Mouse (Mus musculus) kidney, postnatal 14 days (tissue): ENCODE measurements around the gene Edil3.

Experiments
- DNase-seq: peaks from one replicate; pipeline ENCODE4 v3.0.0; 2022; ENCODE audit warnings: mixed read lengths

The Edil3 gene

DNA sequence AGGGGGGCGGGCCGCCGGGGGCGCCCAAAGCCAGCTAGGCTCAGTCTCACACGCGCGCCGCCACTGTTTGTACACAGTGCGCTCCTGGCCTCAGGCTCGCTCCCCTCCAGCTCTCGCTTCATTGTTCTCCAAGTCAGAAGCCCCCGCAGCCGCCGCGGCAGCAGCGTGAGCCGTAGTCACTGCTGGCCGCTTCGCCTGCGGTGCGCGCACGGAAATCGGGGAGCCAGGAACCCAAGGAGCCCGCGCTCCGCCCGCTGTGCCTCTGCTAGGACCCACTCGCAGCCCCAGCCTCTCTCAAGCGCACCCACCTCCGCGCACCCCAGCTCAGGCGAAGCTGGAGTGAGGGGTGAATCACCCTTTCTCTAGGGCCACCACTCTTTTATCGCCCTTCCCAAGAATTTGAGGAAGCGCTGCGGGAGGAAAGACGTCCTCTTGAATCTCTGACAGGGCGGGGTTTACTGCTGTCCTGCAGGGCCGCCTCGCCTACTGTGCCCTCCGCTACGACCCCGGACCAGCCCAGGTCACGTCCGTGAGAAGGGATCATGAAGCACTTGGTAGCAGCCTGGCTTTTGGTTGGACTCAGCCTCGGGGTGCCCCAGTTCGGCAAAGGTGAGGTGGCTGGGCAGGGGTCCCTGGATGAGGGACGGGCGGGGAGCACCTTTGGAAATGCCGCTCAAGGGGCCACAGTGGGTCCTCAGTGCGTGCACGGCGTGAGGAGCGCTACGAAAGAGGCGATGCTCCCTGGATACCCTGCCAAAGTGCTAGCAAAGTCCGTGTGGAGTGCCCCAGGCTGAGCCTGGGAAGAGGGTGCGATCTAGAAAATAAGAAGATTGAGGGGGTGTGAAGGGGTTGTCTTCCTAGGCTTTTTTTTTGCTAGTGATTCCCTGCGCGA lies at the start of gene Edil3:
Gene Edil3, plus strand, starts transcription at position 33 of the 892 bp plus-strand sequence.
- DNase-seq, result peak; percentile 20

DNA sequence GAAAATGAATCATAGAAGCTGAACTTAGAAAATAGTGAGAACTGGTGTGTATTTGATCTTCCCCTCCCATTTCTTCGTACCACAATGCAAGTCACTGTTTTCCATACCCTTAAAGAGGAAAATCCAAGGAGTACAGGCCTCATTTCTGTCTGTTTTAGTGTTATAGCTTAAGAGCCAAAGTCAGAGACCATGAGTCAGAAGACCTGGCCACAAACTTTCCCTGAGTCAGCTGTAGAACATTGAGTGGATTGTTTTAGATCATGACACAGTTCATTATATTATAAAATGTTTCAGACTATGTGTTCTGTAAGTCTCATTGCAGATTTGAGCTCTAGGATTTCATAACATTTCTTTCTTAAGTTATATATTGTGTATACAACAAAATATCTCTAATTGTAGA lies 22.1 kb upstream of the Edil3 start:
- no peak for DNase-seq

DNA sequence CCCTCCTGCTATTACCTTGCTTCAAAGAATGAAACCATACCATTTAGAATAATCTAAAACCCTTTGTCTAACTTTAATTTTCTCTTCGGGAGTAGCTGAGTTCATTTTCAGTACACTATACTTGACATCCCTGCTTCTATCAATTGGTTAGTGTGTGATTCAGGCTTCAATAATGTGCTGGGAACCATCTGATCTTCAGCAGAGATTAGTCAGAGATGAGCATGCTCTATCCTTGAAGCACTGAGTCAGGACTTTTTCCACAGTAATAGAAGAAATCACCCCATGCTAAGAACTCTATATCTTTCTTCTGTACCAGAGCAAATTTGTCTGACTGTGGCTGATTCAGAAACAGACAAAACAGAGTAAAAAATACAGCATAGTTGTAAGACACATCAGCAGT lies 20.3 kb upstream of the Edil3 start:
- no peak for DNase-seq

DNA sequence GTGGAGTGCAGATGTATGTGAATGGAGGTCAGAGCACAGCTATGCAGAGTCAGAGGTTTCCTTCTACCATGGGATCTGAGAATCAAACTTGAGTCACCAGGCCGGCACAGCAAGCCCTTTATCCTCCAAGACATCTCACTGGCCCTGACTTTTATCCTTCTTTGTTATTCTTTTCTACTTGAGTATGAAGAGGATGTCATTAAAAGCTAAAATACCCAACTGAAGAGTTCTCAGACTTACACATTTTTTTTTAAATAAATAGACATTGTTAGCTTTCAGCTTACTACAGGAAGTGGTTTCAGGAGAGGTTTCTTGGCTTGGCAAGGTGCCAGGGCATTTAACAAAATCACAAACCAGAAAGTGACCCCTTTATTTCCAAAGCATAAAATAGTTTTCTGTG lies 15.4 kb upstream of the Edil3 start:
- DNase-seq, result peak; percentile 6

- DNase-seq, result no peak
Observed at GRCm38 (mm10) chr13:88806269-88806668, 15.0 kb upstream of the Edil3 start.

- no peak for DNase-seq
Observed at GRCm38 (mm10) chr13:88810097-88810496, 11.2 kb upstream of the Edil3 start.

DNA sequence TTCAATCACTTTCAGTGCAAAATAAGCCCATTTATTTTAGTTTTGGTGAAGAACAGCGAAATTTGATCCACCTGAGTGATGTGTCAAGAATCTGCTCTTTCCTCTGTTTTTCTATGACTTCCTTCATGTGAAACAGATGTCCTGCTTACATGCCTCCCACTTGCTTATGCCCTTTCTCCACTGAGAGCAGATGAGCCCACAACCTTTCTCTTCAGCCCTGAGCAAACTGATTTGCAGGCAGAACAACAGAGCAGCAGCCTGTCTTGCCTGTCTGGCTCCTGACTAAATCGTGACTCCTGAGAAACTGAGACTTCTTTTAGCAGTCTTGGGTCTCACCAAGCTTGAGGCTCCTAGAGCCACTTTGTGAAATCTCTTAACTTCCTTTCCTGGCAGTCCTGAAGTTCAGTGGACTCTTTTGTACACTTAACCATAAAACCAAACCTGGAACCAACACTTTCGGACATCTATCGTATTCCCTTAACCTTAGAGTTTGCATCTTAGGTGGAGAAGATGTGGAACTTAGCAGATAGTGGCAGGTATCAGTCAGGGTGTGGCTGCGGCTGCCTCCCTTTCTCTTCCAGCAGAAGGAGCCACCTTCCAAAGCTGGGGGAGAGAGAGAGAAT lies 475 bp upstream of the Edil3 start:
- DNase-seq, result no peak

DNA sequence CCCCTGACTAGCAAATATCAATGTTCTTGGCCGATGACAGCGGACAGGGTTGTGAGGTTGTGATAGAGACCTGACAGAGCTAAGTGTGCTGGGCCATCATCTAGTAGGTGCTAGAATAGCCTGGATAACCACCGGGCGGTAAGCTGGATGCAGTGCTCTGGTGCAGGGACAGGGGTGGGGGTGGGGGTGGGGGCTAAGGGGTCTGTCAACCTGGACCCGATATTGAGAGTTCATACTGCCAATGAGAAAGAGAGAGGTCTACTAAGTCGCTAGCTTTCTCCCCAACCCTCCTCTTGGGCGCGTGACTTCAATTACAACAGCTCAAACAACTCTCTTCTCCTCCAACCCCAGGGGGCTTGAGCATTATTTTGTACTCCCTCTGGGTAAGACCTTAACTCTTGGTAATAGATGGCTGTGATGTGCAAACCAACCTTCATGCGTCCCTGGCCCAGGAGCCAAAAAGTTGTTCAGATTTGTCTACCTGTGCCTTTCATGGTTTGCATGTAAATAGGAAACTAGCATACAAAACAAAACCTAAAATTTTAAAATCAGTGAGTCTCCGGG lies 1.1 kb downstream of the Edil3 start:
- DNase-seq, result no peak

DNA sequence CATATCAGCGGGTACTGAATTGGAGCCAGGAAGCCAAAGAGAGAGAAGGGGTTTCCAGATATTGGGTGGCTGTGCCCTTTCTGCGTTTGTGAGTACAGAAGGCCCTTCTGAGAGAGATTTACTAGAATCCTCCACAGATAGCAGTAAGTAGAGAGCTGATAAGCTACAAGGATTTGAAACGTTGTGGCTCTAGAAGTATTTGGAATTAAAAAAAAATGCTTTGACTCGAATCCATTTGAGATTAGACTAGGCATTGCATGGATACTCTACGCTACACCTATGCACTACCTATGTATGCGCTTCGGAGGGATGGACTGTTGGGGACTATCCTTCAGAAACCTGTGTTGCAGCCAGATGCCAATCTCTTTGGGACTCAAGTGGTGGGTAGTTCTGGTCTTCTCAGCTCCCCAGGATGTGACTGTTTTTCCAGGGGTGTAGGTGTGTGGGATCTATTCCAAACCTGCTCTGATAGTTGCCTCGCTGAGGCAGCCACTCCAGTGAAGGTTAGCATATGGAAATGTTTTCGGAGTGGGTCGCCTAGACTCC lies 1.8 kb downstream of the Edil3 start:
- no peak for DNase-seq

- DNase-seq, result peak; percentile 11
Observed at GRCm38 (mm10) chr13:88823522-88824419, 2.5 kb downstream of the Edil3 start.

- DNase-seq, result no peak
Observed at GRCm38 (mm10) chr13:88824441-88824840, 3.2 kb downstream of the Edil3 start.

GRCm38 (mm10) chr13:88828362-88828761 lies 7.1 kb downstream of the Edil3 start:
- DNase-seq, result no peak

GRCm38 (mm10) chr13:88833732-88834131 lies 12.5 kb downstream of the Edil3 start:
- no peak for DNase-seq

DNA sequence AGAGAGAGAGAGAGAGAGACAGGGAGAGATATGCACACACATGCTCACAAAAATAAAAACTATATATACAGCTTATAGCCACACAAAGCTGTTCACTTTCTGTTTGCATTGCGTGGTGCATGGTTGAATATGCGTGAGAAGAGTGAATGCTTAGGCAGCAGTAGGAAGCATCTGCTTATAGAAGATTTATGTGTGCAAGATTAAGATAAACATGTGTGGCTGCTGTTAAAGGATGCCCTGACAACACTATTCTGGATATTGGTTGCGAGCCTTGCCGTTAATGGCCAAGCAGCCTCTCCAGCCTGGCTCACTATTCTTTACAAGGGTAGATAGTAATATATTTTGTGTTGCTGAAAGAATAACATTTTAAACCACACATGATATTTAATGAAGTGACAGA lies 28.5 kb downstream of the Edil3 start:
- no peak for DNase-seq

DNA sequence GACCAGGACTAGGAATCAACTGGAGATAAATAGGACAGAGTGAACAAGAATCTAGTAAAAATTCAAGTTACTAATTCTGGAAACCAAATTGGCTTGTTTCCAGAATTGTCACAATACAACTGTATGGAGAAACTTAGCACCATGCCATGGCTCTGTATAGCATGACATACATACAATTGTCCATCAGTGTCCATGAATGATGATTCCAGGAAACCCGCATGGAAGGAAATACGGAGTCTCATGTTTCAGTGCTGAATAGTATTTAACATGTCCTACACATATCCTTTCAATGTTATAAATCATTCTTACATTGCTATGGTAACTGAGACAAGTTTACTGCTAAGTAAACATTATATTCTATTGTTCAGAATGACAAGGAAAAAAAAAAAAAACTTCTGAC lies 58.7 kb downstream of the Edil3 start:
- DNase-seq, result no peak

DNA sequence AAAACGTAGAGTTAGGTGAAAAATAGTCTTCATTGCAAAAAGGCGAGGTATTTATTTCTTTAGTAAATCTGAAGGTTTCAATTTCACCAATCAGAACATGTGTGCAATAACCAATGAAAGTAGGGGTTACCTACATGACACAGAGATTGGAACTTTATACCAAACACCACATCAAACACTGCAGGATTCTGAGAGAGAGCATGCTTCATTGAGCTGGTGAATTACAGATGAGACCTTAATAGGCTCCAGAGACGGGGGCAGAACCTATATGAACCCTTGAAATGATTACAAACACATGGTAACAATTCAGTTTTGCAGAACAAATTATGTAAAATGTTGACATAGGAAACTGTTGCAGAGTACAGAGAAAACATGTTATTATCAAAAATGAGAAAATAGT lies 69.5 kb downstream of the Edil3 start:
- no peak for DNase-seq

DNA sequence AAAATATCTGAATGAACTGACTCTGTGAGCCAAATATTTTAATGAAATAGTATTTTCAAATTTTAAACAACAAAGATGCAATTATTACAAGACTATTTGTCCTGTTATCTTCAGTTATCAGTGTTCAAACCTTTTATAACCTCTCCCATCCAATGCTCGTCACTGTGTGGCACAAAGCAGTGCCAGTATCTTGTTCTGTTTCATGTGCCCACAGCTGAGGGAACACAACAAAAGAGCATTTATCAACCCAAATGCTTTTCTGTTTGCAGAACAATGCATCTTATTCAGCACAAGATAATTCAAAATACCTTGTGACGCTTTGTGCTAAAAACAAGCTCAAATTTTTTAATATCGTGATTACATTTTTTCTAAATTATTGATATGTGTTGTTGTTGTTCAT lies 78.8 kb downstream of the Edil3 start:
- DNase-seq, result no peak

GRCm38 (mm10) chr13:88907405-88907804 lies 86.1 kb downstream of the Edil3 start:
- DNase-seq, result no peak

DNA sequence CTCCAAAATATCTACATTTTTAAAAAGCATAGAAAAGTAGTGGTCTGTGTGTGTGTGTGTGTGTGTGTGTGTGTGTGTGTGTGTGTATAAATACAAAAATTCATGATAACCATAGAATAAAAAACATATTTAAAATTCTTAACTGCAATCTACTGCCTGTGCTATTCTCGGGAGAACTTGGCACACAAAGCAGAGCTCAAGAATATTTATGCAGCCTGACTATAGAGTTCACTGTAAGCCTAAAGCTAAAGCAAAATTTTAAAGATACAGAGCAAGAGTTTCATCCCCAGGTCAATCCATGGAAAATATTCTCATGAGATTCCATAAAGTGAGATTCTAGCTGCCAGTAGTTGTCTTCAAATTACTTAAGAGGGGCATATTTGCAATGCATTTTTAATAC lies 86.9 kb downstream of the Edil3 start:
- DNase-seq, result no peak

- no peak for DNase-seq
Observed at GRCm38 (mm10) chr13:88916503-88916902, 95.2 kb downstream of the Edil3 start.

- no peak for DNase-seq
Observed at GRCm38 (mm10) chr13:88929626-88930025, 108.4 kb downstream of the Edil3 start.

GRCm38 (mm10) chr13:88938564-88938963 lies 117.3 kb downstream of the Edil3 start:
- no peak for DNase-seq

GRCm38 (mm10) chr13:88972355-88972754 lies 151.1 kb downstream of the Edil3 start:
- DNase-seq, result no peak
